Mouse (Mus musculus) intestine, embryonic 14.5 days (tissue): ENCODE measurements around the gene Fpr3. TPM values are rescaled to one million over a fixed set of nuclear protein-coding genes. Genes with fewer than 3 reads are reported as not detected.

ENCODE experiments used
- ATAC-seq: fragments of 200-750 bp; cut with Nextera tagmentation; replicated peaks from 2 replicates; pipeline ENCODE4 v1.8.0; 2017; ENCODE audit warnings: low read depth, moderate number of reproducible peaks, moderate TSS enrichment, moderate library complexity; ENCODE audit not compliant: low FRiP score, low TSS enrichment
- DNase-seq: peaks from one replicate; pipeline ENCODE4 v3.0.0-alpha.2; 2018; ENCODE audit warnings: low spot score
- H3K27ac ChIP-seq: fragments of 300-500 bp; sonication (generic); 2 replicates; pipeline ENCODE4 v1.5.1; 2014; ENCODE audit warnings: low read depth, mild to moderate bottlenecking, control low read depth
- H3K27me3 ChIP-seq: fragments of 300-500 bp; sonication (generic); replicated peaks from 2 replicates; pipeline ENCODE4 v1.6.1; 2014; ENCODE audit warnings: low read length, control low read depth; ENCODE audit not compliant: control insufficient read depth, insufficient read depth
- H3K36me3 ChIP-seq: fragments of 300-500 bp; sonication (generic); 2 replicates; pipeline ENCODE4 v1.6.1; 2014; ENCODE audit warnings: low read length, control low read depth; ENCODE audit not compliant: control insufficient read depth, insufficient read depth
- H3K4me1 ChIP-seq: fragments of 300-500 bp; sonication (generic); replicated peaks from 2 replicates; pipeline ENCODE4 v1.6.1; 2014; ENCODE audit warnings: low read length, control low read depth, mixed read lengths; ENCODE audit not compliant: control insufficient read depth, insufficient read depth
- H3K4me2 ChIP-seq: fragments of 300-500 bp; sonication (generic); 2 replicates; pipeline ENCODE4 v1.6.1; 2014; ENCODE audit warnings: low read length
- H3K4me3 ChIP-seq: fragments of 300-500 bp; sonication (generic); 2 replicates; pipeline ENCODE4 v1.5.1; 2014; ENCODE audit warnings: low read depth, low read length, control low read depth, mixed read lengths
- H3K9ac ChIP-seq: fragments of 300-500 bp; sonication (generic); 2 replicates; pipeline ENCODE4 v1.6.1; 2014; ENCODE audit warnings: mild to moderate bottlenecking, low read length
- H3K9me3 ChIP-seq: fragments of 300-500 bp; sonication (generic); 2 replicates; pipeline ENCODE4 v1.6.1; 2016; ENCODE audit warnings: low read length, control low read depth; ENCODE audit not compliant: control insufficient read depth
- WGBS: fragments of 180-500 bp; shearing (Covaris S2); extraction: QIAGEN DNeasy Blood & Tissue Kit; methylation state at CpG from one replicate; pipeline ENCODE4 v1.1.7; 2014; 5-methylcytosine and 5-hydroxymethylcytosine counted together
- polyA plus RNA-seq: library from polyadenylated mRNA; unstranded; fragments of >200 nt; fragmentation: Nextera tagmentation; extraction: Ambion mirVana; gene quantifications from 2 replicates; pipeline ENCODE4 v1.2.1, GENCODE M21; 2014

The Fpr3 gene
- polyA plus RNA-seq, 1 experiment from 2014 or later = not detected

DNA sequence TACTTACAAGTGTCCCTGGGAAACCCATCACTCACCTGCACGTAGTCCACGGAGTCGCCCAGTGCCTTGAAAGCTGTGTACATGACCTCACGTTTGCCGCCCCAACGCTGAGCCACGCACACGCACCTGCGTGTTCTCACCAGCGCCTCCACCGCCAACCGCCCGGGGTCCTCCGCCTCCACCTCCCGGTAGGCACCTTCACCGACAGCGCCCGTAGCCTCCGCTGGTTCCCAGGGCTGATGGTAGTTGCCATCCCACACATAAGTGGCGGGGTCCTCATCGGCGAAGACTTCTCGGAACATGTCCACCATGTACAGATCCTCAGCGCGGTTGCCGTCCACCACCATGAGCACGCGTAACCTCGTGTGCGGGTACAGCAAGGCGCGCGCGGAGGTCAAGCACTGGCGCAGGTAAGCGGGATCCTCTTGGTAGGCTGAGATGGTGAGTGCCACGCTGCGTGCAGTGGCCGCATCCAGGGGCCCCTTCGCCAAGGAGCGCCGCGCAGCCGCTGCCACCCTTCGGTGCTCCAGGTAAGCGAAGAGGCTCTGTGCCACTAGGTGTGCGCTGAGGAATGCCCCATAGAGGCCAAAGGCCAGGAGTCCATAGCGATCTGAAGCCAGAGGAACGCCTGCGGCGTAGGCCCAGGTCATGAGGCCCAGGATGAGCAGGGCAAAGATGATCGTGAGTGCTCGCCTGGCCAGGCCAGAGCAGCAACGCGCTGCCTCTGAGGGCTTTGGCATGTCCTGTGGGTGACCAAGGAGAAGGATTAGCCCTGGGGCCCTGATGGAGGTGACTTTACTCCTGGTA, 37.5 kb upstream of the Fpr3 start:
- Histone ChIP-seq H3K9ac (no peak overlapping the region), H3K9me3 (no peaks in the 10 kb centered on the region), H3K27ac (no peak overlapping the region), H3K27me3 (0 out of 2 replicates have a peak, but pooled peaks cover 8% of the 10 kb centered on the region), H3K4me3 (no peak overlapping the region), H3K4me2 (peak overlapping the region; percentile 30), H3K36me3 (peaks cover 3% of the 10 kb centered on the region; the same call in 1 of the 2 replicates), H3K4me1 (no peaks in the 10 kb centered on the region)
- ATAC-seq (peak; percentile 50), DNase-seq (no peak)
- WGBS = 26% methylated on average over 55 of the region's 55 CpGs

DNA sequence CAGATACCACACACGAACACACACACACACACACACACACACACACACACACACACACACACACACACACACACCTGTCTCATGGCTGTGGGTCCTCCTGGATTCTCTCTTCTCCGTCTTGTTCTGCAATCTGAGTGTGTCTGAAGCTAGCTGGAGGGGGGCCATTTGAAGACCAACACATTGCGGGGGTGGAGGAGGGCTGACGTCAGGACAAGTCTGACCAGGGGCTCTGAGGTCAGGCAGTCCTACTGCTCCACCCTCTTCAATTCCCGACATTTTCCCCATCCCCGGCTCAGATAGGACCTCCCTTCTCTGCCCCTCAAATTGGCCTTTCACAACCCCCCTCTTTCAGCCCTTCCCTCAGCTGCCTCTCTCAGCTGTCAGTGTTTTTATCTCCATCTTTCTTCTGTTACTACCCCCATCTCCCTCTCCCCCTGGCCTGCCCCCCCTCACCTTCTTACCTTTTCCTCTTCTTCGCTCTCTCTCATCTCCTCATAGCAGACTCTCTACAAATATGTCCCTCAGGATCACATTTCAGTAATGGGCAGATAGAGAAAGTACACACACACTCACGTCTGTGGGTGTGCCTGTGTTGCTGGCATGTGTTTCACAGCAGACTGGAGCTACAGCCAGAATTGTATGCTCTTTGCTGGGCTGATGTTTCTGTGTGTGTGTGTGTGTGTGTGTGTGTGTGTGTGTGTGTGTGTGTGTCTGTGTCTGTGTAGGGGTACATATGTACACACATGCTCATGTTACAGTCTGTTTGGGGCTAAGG, 32.4 kb upstream of the Fpr3 start, which contains the start of gene Has1:
Has1 (minus strand) TSS at position 142 of the 775 bp plus-strand sequence.
- Histone ChIP-seq H3K9ac (no peak within 1 kb of the TSS), H3K4me3 (no peak within 1 kb of the TSS), H3K9me3 (no peaks in the 10 kb centered on the region), H3K27me3 (no peaks in the 10 kb centered on the region), H3K4me2 (no peak within 1 kb of the TSS), H3K4me1 (no peaks in the 10 kb centered on the region), H3K27ac (no peak within 1 kb of the TSS), H3K36me3 (peaks cover 3% of the 10 kb centered on the region; the same call in 1 of the 2 replicates)
- 51% methylated on average over 8 of the region's 8 CpGs for WGBS
- ATAC-seq (no peak), DNase-seq (no peak)

DNA sequence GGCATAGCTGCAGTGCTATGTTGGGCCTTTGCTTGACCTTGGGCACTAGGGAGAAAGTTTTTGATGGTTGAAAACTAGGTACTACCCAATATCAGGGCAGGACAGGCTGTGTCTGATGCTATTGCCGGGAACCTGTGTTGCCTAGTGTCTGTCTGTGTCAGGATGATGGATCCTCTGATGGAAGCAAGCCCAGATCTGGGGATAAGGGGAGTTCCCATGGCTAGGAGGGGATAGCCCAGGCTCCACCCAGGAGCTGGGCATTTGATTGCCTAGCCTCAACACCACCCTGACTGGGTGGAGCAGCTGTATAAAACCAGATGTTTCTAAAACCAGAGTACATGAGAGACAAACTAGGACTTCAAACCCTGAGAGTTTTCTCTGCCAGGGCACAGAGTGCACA, 31.0 kb upstream of the Fpr3 start:
- H3K9ac ChIP-seq = no peak overlapping the region
- ATAC-seq (no peak), DNase-seq (no peak)
- H3K27me3 ChIP-seq = no peaks in the 10 kb centered on the region
- no peak overlapping the region for H3K4me2 ChIP-seq
- no peak overlapping the region for H3K4me3 ChIP-seq
- peaks cover 3% of the 10 kb centered on the region; the same call in 1 of the 2 replicates for H3K36me3 ChIP-seq
- H3K27ac ChIP-seq = no peak overlapping the region
- 79% methylated on average over 1 of the region's 1 CpGs for WGBS
- H3K4me1 ChIP-seq = no peaks in the 10 kb centered on the region
- no peaks in the 10 kb centered on the region for H3K9me3 ChIP-seq

DNA sequence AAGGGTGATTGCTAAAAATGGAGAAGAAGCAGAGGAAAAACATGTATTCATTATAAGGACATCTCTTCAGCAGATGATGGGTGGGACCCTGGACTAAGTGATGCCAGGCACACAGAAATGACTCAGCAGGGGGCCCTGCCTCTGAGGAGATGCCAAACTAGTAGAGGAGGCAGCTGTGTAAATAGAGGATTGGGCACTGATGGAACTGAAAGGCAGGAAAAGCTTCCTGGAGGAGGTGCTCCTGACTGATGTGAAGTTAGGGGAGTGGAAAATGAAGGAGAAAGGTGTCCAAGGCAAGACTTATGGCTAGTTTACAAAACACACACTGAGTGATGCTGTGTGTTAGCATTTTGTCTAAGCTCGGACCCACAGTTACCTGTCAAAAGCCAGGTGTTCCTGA, 30.2 kb upstream of the Fpr3 start:
- H3K36me3 ChIP-seq = peaks cover 2% of the 10 kb centered on the region; the same call in 1 of the 2 replicates
- 57% methylated on average over 1 of the region's 1 CpGs for WGBS
- no peaks in the 10 kb centered on the region for H3K4me1 ChIP-seq
- no peak overlapping the region for H3K4me2 ChIP-seq
- H3K4me3 ChIP-seq = no peak overlapping the region
- no peak overlapping the region for H3K27ac ChIP-seq
- no peak for ATAC-seq
- DNase-seq = no peak
- no peaks in the 10 kb centered on the region for H3K9me3 ChIP-seq
- H3K27me3 ChIP-seq = no peaks in the 10 kb centered on the region
- no peak overlapping the region for H3K9ac ChIP-seq

DNA sequence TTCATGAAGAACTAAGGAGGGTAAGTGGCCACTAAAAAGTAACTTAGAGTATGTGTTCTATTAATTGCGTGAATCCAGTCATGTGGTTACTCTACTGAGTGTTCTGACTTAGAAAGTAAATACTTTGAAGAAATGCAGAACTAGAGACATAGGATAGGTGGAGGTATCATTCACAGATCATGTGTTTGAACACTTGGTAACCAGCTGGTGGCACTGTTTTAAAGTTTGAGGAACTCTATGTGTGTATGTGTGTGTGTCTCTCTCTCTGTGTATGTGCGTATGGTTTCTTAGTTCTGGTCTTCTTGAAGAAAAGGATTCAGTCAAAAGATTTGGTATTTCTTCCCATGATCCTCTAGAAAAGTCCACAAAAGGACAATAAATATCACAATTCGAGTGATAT, 27.5 kb upstream of the Fpr3 start:
- Histone ChIP-seq H3K9ac (no peak overlapping the region), H3K9me3 (no peaks in the 10 kb centered on the region), H3K4me1 (no peaks in the 10 kb centered on the region), H3K4me3 (no peak overlapping the region), H3K27me3 (no peaks in the 10 kb centered on the region), H3K4me2 (no peak overlapping the region), H3K36me3 (peaks cover 10% of the 10 kb centered on the region; the same call in 1 of the 2 replicates), H3K27ac (no peak overlapping the region)
- no peak for DNase-seq
- WGBS = 87% methylated on average over 3 of the region's 3 CpGs
- ATAC-seq = no peak

DNA sequence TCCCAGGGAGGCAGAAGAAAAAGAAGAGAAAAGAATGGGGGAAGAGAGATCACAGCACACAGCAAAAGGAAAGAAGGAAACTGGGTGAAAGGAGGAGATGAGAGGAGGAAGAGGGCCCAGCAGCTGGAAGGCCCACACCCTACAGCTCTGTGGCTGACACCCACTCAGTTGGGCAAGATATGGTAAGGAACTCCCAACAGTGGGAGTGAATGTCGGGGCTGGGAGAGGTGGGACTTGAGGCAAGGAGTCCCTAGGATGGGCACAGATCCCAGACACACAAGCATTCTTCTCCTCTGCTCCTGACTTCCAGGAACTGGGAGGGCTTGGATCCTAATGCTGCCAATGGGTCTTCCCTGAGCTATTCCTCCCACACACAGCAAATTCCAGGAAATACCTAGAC, 25.3 kb upstream of the Fpr3 start:
- H3K4me1 ChIP-seq = no peaks in the 10 kb centered on the region
- H3K4me3 ChIP-seq = no peak overlapping the region
- H3K36me3 ChIP-seq = peaks cover 22% of the 10 kb centered on the region; the same call in 1 of the 2 replicates
- 65% methylated on average over 1 of the region's 1 CpGs for WGBS
- H3K4me2 ChIP-seq = no peak overlapping the region
- H3K9ac ChIP-seq = no peak overlapping the region
- ATAC-seq (no peak), DNase-seq (no peak)
- no peaks in the 10 kb centered on the region for H3K9me3 ChIP-seq
- H3K27me3 ChIP-seq = no peaks in the 10 kb centered on the region
- H3K27ac ChIP-seq = no peak overlapping the region

DNA sequence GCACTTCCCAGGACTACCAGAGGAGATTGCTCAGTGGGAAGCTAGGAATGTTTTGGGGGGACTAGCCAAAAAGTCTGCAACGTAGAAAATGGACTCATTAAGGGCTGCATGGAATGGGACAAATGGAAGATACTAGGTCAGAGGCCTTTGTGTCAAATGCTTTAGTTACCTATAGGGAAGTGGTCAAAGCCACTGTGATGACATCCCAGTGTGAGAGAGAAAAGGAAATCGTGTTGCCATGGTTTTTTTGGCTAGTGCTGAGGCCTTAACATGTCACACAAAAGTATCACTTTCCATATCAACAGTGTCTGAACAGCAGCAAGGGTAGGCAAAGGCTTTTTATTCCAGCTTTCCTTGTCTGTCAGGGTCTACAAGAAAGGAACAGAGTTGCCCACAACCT, 22.5 kb upstream of the Fpr3 start:
- ATAC-seq = no peak

DNA sequence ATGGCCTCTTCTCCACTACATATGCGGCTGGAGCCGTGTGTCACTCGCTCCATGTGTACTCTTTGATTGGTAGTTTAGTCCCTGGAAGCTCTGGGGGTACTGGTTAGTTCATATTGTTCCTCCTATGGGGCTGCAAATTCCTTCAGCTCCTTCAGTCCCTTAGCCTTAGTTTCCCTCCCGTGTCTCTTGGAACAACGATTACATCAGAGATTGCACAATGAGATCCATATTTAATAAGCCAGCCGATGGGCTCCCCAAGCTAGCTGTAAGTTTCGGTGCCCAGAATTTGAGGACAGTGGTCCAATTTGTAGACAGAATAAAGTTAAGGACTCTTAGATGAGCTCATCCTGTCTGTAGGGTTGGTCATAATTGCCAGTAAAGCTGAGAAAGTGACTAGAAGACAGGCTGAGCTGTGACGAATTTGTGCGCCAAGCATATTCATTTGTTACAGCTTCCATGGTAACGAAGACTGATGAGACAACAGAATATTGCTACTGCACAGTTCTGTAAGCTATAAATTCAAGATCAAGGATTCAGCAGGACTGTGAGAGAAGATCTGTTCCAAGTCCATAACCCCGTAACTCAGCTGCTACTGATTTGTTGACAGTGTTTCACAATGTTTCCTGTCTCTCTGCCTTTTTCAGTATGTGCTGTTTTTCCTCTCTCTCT, 20.7 kb upstream of the Fpr3 start:
- Histone ChIP-seq H3K9me3 (no peaks in the 10 kb centered on the region), H3K4me1 (no peaks in the 10 kb centered on the region), H3K27ac (no peak overlapping the region), H3K27me3 (no peaks in the 10 kb centered on the region), H3K4me3 (no peak overlapping the region), H3K4me2 (no peak overlapping the region), H3K9ac (no peak overlapping the region), H3K36me3 (peaks cover 22% of the 10 kb centered on the region; the same call in 1 of the 2 replicates)
- 83% methylated on average over 11 of the region's 11 CpGs for WGBS
- ATAC-seq (no peak), DNase-seq (no peak)

More for the DNA sequence above, 22.5 kb upstream of the Fpr3 start:
- WGBS = 79% methylated on average over 2 of the region's 2 CpGs
- no peak overlapping the region for H3K4me3 ChIP-seq
- no peak overlapping the region for H3K27ac ChIP-seq
- no peaks in the 10 kb centered on the region for H3K9me3 ChIP-seq
- peaks cover 22% of the 10 kb centered on the region; the same call in 1 of the 2 replicates for H3K36me3 ChIP-seq
- no peak overlapping the region for H3K9ac ChIP-seq
- DNase-seq = no peak
- H3K4me1 ChIP-seq = no peaks in the 10 kb centered on the region
- H3K4me2 ChIP-seq = no peak overlapping the region
- no peaks in the 10 kb centered on the region for H3K27me3 ChIP-seq
